Mouse (Mus musculus) heart, adult 18-20 months (tissue): ENCODE data around the gene Olfr1253. TPM values are rescaled to one million over a fixed set of nuclear protein-coding genes. Genes with fewer than 3 reads are reported as not detected.

ENCODE experiments used
- DNase-seq, 2 experiments: peaks; one replicate each; pipeline ENCODE4 v3.0.0; 2021 to 2022; ENCODE audit warnings: mixed read lengths in 1 of 2
- long read RNA-seq, 2 experiments: library from polyadenylated mRNA; stranded (forward); transcript quantifications; one replicate each; pipeline ENCODE4 v2.0.0; 2021
- total RNA-seq, 2 experiments: library from RNA; stranded (reverse); gene quantifications; 2 replicates each; pipeline ENCODE4 v1.2.3; 2021

Gene Olfr1253
- total RNA-seq, result not detected
- long read RNA-seq, experiment 1, result 0 reads
- long read RNA-seq, experiment 2, result 0 reads

DNA sequence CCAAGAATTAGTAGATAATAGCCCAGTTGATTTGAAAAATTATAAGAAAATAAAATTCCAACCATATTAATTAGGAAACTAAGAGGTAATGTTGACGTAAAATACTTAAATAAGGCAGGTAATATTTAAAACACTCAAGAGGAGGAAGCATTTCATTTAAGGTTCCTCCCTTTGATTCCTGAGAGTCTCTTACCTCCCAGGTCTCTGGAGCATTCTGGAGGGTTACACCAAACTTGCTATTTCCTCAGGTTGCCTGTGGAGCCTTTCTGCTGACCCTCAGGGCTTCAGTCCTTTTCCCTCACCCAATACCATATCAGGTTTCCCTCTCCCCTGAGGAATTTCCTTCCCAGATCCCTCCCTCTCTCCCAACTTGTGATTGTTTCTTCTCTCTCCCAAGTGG, at the start of gene Olfr1253:
Gene Olfr1253 (minus strand): TSS at position 101 of the 400 bp plus-strand sequence.
- DNase-seq, result no peak

DNA sequence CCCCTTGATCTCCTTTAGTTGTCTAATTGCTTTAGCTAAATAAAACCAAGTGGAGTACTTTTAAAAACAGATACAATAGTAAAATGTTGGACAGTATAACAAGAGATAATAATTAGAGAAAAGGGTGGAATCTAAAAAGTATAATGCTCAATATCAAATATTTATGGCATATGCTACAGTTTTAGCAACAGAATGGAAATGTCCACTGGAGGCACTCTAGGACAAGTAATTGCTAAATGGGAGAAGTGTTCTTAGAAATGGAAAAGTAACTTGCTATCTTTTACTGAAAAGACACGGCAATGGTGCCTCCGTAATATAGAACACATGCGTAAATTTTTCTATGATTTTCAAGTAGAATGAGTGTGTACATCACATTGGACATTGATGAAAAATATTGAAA, 42.7 kb upstream of the Olfr1253 start:
- no peak for DNase-seq

DNA sequence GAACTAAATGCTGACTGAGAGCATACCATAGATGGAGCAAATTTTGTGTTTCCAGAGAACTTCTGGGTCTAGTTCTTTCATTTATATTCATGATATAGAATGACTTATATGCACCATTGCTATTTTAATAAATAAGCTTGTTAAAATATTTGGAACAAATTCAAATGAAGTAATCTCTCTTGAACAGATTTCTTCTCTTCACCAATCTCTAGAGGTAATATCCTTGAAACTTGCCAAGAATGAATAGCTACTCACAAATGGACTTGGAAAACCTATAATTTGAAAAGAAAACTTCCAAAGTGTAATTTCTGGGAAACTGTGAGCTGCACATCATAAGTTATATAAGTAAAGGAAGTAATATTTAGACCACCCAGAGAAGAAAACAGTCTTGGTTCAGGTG, 36.6 kb upstream of the Olfr1253 start, which contains the start of gene Olfr1254:
Gene Olfr1254 (minus strand): TSS at position 101 of the 400 bp plus-strand sequence.
- DNase-seq, result no peak

DNA sequence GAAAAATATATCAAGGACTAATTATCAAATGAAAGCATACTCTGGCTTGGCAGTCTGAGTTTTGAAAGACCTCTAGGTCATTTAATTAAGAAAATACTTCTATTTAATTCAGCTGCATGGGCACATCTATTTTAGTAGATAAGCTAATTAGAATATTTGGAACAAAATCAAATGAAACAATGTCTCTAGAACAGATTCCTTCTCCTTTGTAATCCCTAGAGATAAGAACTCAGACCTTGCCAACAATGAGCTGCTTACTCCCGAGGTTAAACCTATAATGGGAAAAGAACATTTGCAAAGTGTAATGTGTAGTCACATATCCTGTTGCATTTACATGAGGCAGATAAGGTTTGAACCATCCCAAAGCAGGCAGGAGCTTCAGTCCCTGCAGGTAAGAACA, 32.0 kb downstream of the Olfr1253 start, which contains the start of gene Olfr1252:
Gene Olfr1252 (minus strand): TSS at position 101 of the 400 bp plus-strand sequence.
- no peak for DNase-seq

Other genes with a start within 250 kb of the Olfr1253 start
- gene Olfr1243, start 225.6 kb downstream of the Olfr1253 start, total RNA-seq, result not detected
- gene Olfr1245, start 178.6 kb downstream of the Olfr1253 start, total RNA-seq, result not detected
- gene Olfr1246, start 163.9 kb downstream of the Olfr1253 start, total RNA-seq, result not detected
- gene Olfr1247, start 143.0 kb downstream of the Olfr1253 start, total RNA-seq, result not detected
- not detected for gene Olfr1248, start 138.8 kb downstream of the Olfr1253 start, total RNA-seq
- gene Olfr1249, start 122.1 kb downstream of the Olfr1253 start, total RNA-seq, result not detected
- not detected for gene Olfr1250, start 95.6 kb downstream of the Olfr1253 start, total RNA-seq
- gene Olfr1251, start 85.2 kb downstream of the Olfr1253 start, total RNA-seq, result not detected
- gene Olfr1252, start 32.1 kb downstream of the Olfr1253 start, total RNA-seq, result not detected
- gene Olfr1254, start 36.5 kb upstream of the Olfr1253 start, total RNA-seq, result not detected
- gene Olfr1255, start 55.0 kb upstream of the Olfr1253 start, total RNA-seq, result not detected
- not detected for gene Olfr1256, start 84.5 kb upstream of the Olfr1253 start, total RNA-seq
- not detected for gene Olfr48, start 91.1 kb upstream of the Olfr1253 start, total RNA-seq
- not detected for gene Olfr1257, start 121.3 kb upstream of the Olfr1253 start, total RNA-seq
- not detected for gene Olfr1258, start 170.2 kb upstream of the Olfr1253 start, total RNA-seq
- not detected for gene Olfr1259, start 191.6 kb upstream of the Olfr1253 start, total RNA-seq
- not detected for gene Olfr1260, start 217.2 kb upstream of the Olfr1253 start, total RNA-seq
- gene Olfr1261, start 234.1 kb upstream of the Olfr1253 start, total RNA-seq, result not detected
- gene Olfr1262, start 243.1 kb upstream of the Olfr1253 start, total RNA-seq, result not detected